In genomic region chr9:45839982-45840300, GRCm38 (mm10) we compare ENCODE assay signal across 9 mouse cellular contexts. TPM values are rescaled to one million over a fixed set of nuclear protein-coding genes. Genes with fewer than 3 reads are reported as not detected.
DNase-seq lines count a peak whose midpoint lies in the region; ATAC-seq and TF ChIP-seq lines count a peak whose summit lies in the region.
"Had no signal": no experiment of that assay in that cellular context is flagged by ENCODE, and none has a peak within 500 bp of the region (broad histone marks: within the 10 kb centered on the region; RNA-seq: fewer than 3 reads in every experiment).

No protein-coding gene starts in this region.

- no peaks in the 10 kb centered on the region for H3K27me3 ChIP-seq in ES-Bruce4 (ENCODE audit: control insufficient read depth, insufficient read depth, low read length, poor library complexity, severe bottlenecking)
- H3K27me3 ChIP-seq in heart, postnatal 0 days (ENCODE audit: control insufficient read depth, insufficient read depth, low read length): no peaks in the 10 kb centered on the region
- H3K27me3 ChIP-seq in liver, postnatal 0 days (ENCODE audit: insufficient read depth, low read length): no peaks in the 10 kb centered on the region

- H3K4me2 ChIP-seq in heart, postnatal 0 days (ENCODE audit: low read depth, low read length): peak overlapping the region; percentile 96
- H3K4me2 ChIP-seq in liver, postnatal 0 days (ENCODE audit: low read depth, low read length): peak overlapping the region; percentile 86

- no peak for TF ChIP-seq EP300 in ES-Bruce4 (IDR thresholded peaks at IDR 0.05; ENCODE audit: insufficient read depth, low read depth, low read length)
- no peak for TF ChIP-seq EP300 in heart, postnatal 0 days (IDR thresholded peaks at IDR 0.05; ENCODE audit: low read depth)
- TF ChIP-seq EP300 in liver, postnatal 0 days (IDR thresholded peaks at IDR 0.05; ENCODE audit: low read depth): no peak

- peak overlapping the region; percentile 86 for H3K27ac ChIP-seq in gastrocnemius, adult 2 months
- no peak overlapping the region for H3K27ac ChIP-seq in ES-Bruce4 (ENCODE audit: insufficient read depth, low read length)
- peak overlapping the region; percentile 74 for H3K27ac ChIP-seq in heart, postnatal 0 days (ENCODE audit: low read depth)
- peak overlapping the region; percentile 36; the same call in 1 of the 2 replicates for H3K27ac ChIP-seq in liver, postnatal 0 days (ENCODE audit: low read depth)

- no peaks in the 10 kb centered on the region for H3K9me3 ChIP-seq in ES-Bruce4 (replicated peaks; ENCODE audit: control insufficient read depth, insufficient read depth, low read length, poor library complexity, severe bottlenecking)
- no peaks in the 10 kb centered on the region for H3K9me3 ChIP-seq in heart, postnatal 0 days (replicated peaks; ENCODE audit: control insufficient read depth, low read length)
- no peaks in the 10 kb centered on the region for H3K9me3 ChIP-seq in liver, postnatal 0 days (ENCODE audit: low read length)

- intact Hi-C loops in gastrocnemius, adult 2 months (cut with DNase I): loop anchor here (5.0 kb wide), 1 partner anchor 37 kb away; no protein-coding TSS in a partner anchor

- ATAC-seq in heart, postnatal 0 days (ENCODE audit: insufficient read depth, low read depth): 0 out of 2 replicates have a peak, but pooled peaks have one; percentile 7
- peak; percentile 48 for ATAC-seq in liver, postnatal 0 days
- ATAC-seq: inflammation-experienced regulatory T-cells, adult 6 months had no signal

- TF ChIP-seq POLR2A in ES-Bruce4 (IDR thresholded peaks at IDR 0.05; ENCODE audit: insufficient read depth, low read length): no peak

- DNase-seq in gastrocnemius, adult 2 months: peak; percentile 59
- DNase-seq in gastrocnemius, adult 18-20 months (ENCODE audit: low spot score): no peak
- DNase-seq in heart, postnatal 0 days (ENCODE audit: low spot score): no peak
- DNase-seq in liver, postnatal 0 days: no peak
- no peak for DNase-seq in right cerebral cortex, adult 18-20 months
- DNase-seq in ovary, postnatal 10 days (ENCODE audit: low spot score): no peak
- no peak for DNase-seq in adrenal gland, postnatal 36 days

- peak overlapping the region; percentile 75 for H3K4me3 ChIP-seq in gastrocnemius, adult 2 months
- peak overlapping the region; percentile 53 for H3K4me3 ChIP-seq in ES-Bruce4 (ENCODE audit: low read depth, low read length)
- peak overlapping the region; percentile 88 for H3K4me3 ChIP-seq in heart, postnatal 0 days (ENCODE audit: low read depth, low read length)
- H3K4me3 ChIP-seq in liver, postnatal 0 days (ENCODE audit: low read depth, low read length): peak overlapping the region; percentile 75

- no peaks in the 10 kb centered on the region for H3K36me3 ChIP-seq in ES-Bruce4 (ENCODE audit: control insufficient read depth, insufficient read depth, low read length, poor library complexity, severe bottlenecking)
- no peaks in the 10 kb centered on the region for H3K36me3 ChIP-seq in heart, postnatal 0 days (replicated peaks; ENCODE audit: control insufficient read depth, insufficient read depth, low read length)
- H3K36me3 ChIP-seq in liver, postnatal 0 days (replicated peaks; ENCODE audit: insufficient read depth, low read length): no peaks in the 10 kb centered on the region

- WGBS in heart, postnatal 0 days: 31% methylated on average over 7 of the region's 7 CpGs
- 52% methylated on average over 7 of the region's 7 CpGs for WGBS in liver, postnatal 0 days (ENCODE audit: insufficient replicate concordance)

- H3K9ac ChIP-seq in ES-Bruce4 (ENCODE audit: low read depth, poor library complexity, severe bottlenecking): no peak overlapping the region
- peak overlapping the region; percentile 88 for H3K9ac ChIP-seq in heart, postnatal 0 days (replicated peaks; ENCODE audit: low read depth, low read length)
- H3K9ac ChIP-seq in liver, postnatal 0 days (replicated peaks): peak overlapping the region; percentile 85

- H3K4me1 ChIP-seq in ES-Bruce4 (ENCODE audit: control insufficient read depth, insufficient read depth, low read length): peaks cover 5% of the 10 kb centered on the region
- H3K4me1 ChIP-seq in heart, postnatal 0 days (ENCODE audit: control insufficient read depth, insufficient read depth): peaks cover 27% of the 10 kb centered on the region
- H3K4me1 ChIP-seq in liver, postnatal 0 days (ENCODE audit: insufficient read depth): peaks cover 31% of the 10 kb centered on the region

- no peak for TF ChIP-seq CTCF in gastrocnemius, adult 2 months (IDR thresholded peaks at IDR 0.05)
- no peak for TF ChIP-seq CTCF in ES-Bruce4 (IDR thresholded peaks at IDR 0.05; ENCODE audit: low read depth, low read length)
- TF ChIP-seq CTCF in heart, postnatal 0 days (IDR thresholded peaks at IDR 0.05; ENCODE audit: low read depth): no peak
- TF ChIP-seq CTCF in liver, postnatal 0 days (IDR thresholded peaks at IDR 0.05; ENCODE audit: low read depth): no peak

RNA-seq across cellular contexts. Expression of gene Bace1, which starts 1.6 kb away (rescaled TPM):
- 10 to 100 TPM; 26.1 to 72.2 TPM for total RNA-seq in gastrocnemius, adult 2 months (2021)
- 10 to 100 TPM; 35.6 to 37.1 TPM for total RNA-seq in gastrocnemius, adult 18-20 months (2021)
- 14.3 and 18.8 TPM in 2 replicates for polyA plus RNA-seq in ES-Bruce4 (2011; ENCODE audit: insufficient read depth, insufficient read length, low read depth, missing spikeins)
- total RNA-seq in heart, postnatal 0 days (2014; rRNA removed; ENCODE audit: low replicate concordance): 29.0 and 52.6 TPM in 2 replicates
- 16.7 and 17.8 TPM in 2 replicates for polyA plus RNA-seq in heart, postnatal 0 days (2015; fragmentation: Nextera tagmentation; extraction: Ambion mirVana)
- 8.3 and 10.7 TPM in 2 replicates for polyA plus RNA-seq in liver, postnatal 0 days (2015; fragmentation: Nextera tagmentation; extraction: Ambion mirVana)
- total RNA-seq in adrenal gland, postnatal 36 days (2021): 10 to 100 TPM; 24.3 to 32.0 TPM

RNA-seq across cellular contexts. Expression of gene Cep164, which starts 11.4 kb away (rescaled TPM):
- 1 to 10 TPM; 2.0 to 2.5 TPM for total RNA-seq in gastrocnemius, adult 2 months (2021)
- total RNA-seq in gastrocnemius, adult 18-20 months (2021): 1 to 10 TPM; 2.4 to 2.6 TPM
- 32.5 and 33.4 TPM in 2 replicates for polyA plus RNA-seq in ES-Bruce4 (2011; ENCODE audit: insufficient read depth, insufficient read length, low read depth, missing spikeins)
- total RNA-seq in heart, postnatal 0 days (2014; rRNA removed; ENCODE audit: low replicate concordance): 15.7 and 29.8 TPM in 2 replicates
- polyA plus RNA-seq in heart, postnatal 0 days (2015; fragmentation: Nextera tagmentation; extraction: Ambion mirVana): 7.0 and 9.4 TPM in 2 replicates
- polyA plus RNA-seq in liver, postnatal 0 days (2015; fragmentation: Nextera tagmentation; extraction: Ambion mirVana): 6.1 and 6.6 TPM in 2 replicates
- 10 to 100 TPM; 11.6 to 12.2 TPM for total RNA-seq in adrenal gland, postnatal 36 days (2021)
